Mouse (Mus musculus) limb, embryonic 15.5 days (tissue): ENCODE measurements at regions not wholly inside any gene's neighbourhood (a gene's known extent, or its start where the extent isn't known, plus 50 kb on each side); places are given as distances from the start of the nearest gene placed in this dataset.

Experiments
- ATAC-seq: fragments of 200-750 bp; cut with Nextera tagmentation; 2 replicates; pipeline ENCODE4 v1.8.0; 2017; ENCODE audit warnings: low read depth, moderate TSS enrichment; ENCODE audit not compliant: insufficient number of reproducible peaks, low FRiP score, low TSS enrichment
- H3K27ac ChIP-seq: fragments of 300-500 bp; sonication (generic); 2 replicates; pipeline ENCODE4 v1.5.1; 2015; ENCODE audit warnings: moderate library complexity, mild to moderate bottlenecking, inconsistent platforms
- H3K27me3 ChIP-seq: fragments of 300-500 bp; sonication (generic); 2 replicates; pipeline ENCODE4 v1.6.1; 2015; ENCODE audit warnings: inconsistent platforms
- H3K36me3 ChIP-seq: fragments of 300-500 bp; sonication (generic); 2 replicates; pipeline ENCODE4 v1.6.1; 2015; ENCODE audit warnings: inconsistent platforms
- H3K4me1 ChIP-seq: fragments of 300-500 bp; sonication (generic); 2 replicates; pipeline ENCODE4 v1.6.1; 2015; ENCODE audit warnings: inconsistent platforms
- H3K4me2 ChIP-seq: fragments of 300-500 bp; sonication (generic); 2 replicates; pipeline ENCODE4 v1.6.1; 2015; ENCODE audit warnings: mild to moderate bottlenecking, inconsistent platforms
- H3K4me3 ChIP-seq: fragments of 300-500 bp; sonication (generic); 2 replicates; pipeline ENCODE4 v1.5.1; 2015; ENCODE audit warnings: mild to moderate bottlenecking, inconsistent platforms
- H3K9ac ChIP-seq: fragments of 300-500 bp; sonication (generic); 2 replicates; pipeline ENCODE4 v1.6.1; 2015; ENCODE audit warnings: inconsistent platforms
- H3K9me3 ChIP-seq: fragments of 300-500 bp; sonication (generic); 2 replicates; pipeline ENCODE4 v1.6.1; 2016; ENCODE audit warnings: inconsistent platforms
- WGBS: fragments of 180-500 bp; shearing (Covaris S2); methylation state at CpG from one replicate; pipeline ENCODE4 v1.1.7; 2015; 5-methylcytosine and 5-hydroxymethylcytosine counted together

DNA sequence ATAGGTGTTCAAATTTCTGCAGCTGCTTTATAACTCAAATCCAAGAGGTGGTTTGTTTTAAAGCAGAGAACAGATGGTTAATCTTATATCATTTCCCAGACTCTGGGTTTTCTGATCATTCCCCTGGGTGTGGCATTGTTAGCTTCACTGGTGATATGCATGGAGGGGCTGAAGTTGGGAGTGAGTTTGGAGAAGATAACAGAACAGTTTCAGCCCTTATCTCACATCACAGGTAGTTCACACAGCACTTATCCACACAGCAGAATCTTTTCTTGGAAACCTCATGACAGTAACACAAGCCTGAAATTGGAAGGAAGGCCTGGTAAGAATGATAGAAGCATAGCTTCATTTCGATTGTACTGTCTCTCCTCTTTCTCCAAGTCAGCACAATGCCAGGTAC, 298.1 kb downstream of the Ankrd50 start:
- H3K27me3 ChIP-seq = no peaks in the 10 kb centered on the region
- no peak overlapping the region for H3K4me3 ChIP-seq
- H3K9me3 ChIP-seq = no peaks in the 10 kb centered on the region
- no peak overlapping the region for H3K9ac ChIP-seq
- 93% methylated on average over 1 of the region's 1 CpGs for WGBS
- no peak overlapping the region for H3K27ac ChIP-seq
- H3K36me3 ChIP-seq = no peaks in the 10 kb centered on the region
- no peak for ATAC-seq
- H3K4me1 ChIP-seq = no peaks in the 10 kb centered on the region
- H3K4me2 ChIP-seq = no peak overlapping the region

DNA sequence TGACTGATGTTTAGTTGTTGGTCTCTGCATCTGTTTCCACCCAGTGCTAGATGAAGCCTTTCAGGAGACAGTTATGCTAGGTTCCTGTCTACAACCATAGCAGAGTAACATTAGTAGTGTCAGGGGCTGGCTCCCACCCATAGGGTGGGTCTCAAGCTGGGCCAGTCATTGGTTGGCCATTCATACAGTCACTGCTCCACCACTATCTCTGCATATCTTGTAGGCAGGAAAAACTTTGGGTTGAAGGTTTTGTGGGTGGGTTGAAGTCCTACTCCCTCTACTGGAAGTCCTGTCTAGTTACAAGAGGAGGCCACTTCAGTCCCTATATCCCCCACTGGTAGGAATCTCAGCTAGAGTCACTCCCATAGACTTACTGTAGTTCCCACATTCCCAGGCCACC, 306.3 kb downstream of the Ankrd50 start:
- Histone ChIP-seq H3K4me2 (no peak overlapping the region), H3K4me3 (no peak overlapping the region), H3K27ac (no peak overlapping the region), H3K36me3 (no peaks in the 10 kb centered on the region), H3K9me3 (no peaks in the 10 kb centered on the region), H3K27me3 (no peaks in the 10 kb centered on the region), H3K9ac (no peak overlapping the region), H3K4me1 (peaks cover 8% of the 10 kb centered on the region)
- ATAC-seq = no peak

DNA sequence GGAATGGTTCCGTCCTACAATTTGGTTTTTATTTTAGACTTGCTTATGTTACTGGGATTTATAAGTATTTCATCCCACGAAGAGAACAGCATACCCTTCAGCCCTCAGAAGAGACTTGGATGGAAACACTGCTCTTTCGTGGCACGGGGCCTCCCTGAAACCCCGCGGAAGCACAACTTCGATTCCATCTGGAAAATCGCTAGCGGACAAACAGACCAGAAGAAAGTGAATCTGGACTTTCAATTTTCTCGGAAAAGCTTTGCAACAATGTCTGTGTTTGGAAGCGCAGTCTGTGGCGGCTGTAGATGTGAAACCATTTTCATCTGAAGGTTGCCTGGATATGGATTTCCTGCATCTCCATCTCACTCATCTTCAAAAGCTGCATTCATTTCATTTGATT, 308.7 kb downstream of the Ankrd50 start:
- Histone ChIP-seq H3K4me2 (0 out of 2 replicates have a peak overlapping the region, but pooled peaks have one; percentile 17), H3K27me3 (no peaks in the 10 kb centered on the region), H3K4me1 (peaks cover 8% of the 10 kb centered on the region), H3K27ac (peak overlapping the region; percentile 64), H3K4me3 (no peak overlapping the region), H3K9ac (no peak overlapping the region), H3K36me3 (no peaks in the 10 kb centered on the region), H3K9me3 (no peaks in the 10 kb centered on the region)
- ATAC-seq = no peak
- WGBS = 69% methylated on average over 12 of the region's 12 CpGs

DNA sequence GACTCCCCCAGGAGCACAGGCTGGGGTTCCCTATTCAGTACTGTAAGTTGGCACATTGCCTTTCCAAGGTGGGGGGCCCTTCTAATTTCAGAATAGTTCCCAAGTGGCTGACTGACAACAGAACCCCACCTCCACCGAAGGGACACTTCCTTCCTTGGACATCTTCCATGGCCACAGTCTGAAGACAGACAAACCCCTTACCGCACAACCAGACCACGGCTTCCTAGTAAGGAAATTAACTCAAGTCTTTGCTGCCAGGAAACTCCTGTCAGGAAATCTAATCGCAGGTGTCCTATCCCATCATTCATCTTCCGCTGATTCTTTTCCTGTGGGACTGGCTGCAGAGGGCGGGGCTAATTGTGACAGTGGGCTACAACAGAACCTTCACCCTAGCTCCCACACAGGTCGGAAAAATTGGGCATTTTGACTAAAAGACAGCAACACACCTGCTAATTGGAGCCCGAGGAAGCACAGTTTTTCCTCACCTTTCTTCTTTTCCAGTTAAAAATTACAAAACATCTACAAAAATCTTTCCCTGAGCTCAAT, 309.8 kb downstream of the Ankrd50 start:
- Histone ChIP-seq H3K4me3 (no peak overlapping the region), H3K36me3 (no peaks in the 10 kb centered on the region), H3K4me1 (peaks cover 8% of the 10 kb centered on the region), H3K9me3 (no peaks in the 10 kb centered on the region), H3K9ac (no peak overlapping the region), H3K4me2 (no peak overlapping the region), H3K27ac (peak overlapping the region; percentile 64; the same call in 1 of the 2 replicates), H3K27me3 (no peaks in the 10 kb centered on the region)
- 54% methylated on average over 8 of the region's 8 CpGs for WGBS
- ATAC-seq = no peak

DNA sequence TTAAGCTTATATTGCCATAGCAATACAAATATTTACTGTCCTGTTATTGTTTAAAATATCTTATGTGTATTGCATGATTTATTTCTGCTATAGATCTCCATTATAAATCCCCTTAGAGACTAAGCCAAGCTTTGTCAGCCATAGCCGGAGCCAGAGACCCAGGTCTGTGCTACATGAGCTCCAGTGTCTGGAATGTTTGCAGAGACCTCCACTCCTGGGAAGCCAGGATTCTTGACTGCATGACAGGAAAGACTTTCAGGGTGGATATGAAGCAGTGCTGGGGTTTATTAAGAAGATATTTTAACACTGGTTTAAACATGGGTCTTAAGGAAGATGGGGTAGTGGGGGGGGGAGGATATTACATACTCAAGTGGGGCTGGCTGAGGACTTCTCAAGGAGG, 332.2 kb downstream of the Ankrd50 start:
- H3K4me2 ChIP-seq = no peak overlapping the region
- ATAC-seq = 0 out of 2 replicates have a peak, but pooled peaks have one; percentile 71
- H3K36me3 ChIP-seq = no peaks in the 10 kb centered on the region
- no peaks in the 10 kb centered on the region for H3K27me3 ChIP-seq
- H3K9ac ChIP-seq = no peak overlapping the region
- no peak overlapping the region for H3K4me3 ChIP-seq
- no peak overlapping the region for H3K27ac ChIP-seq
- WGBS = 59% methylated on average over 1 of the region's 1 CpGs
- H3K9me3 ChIP-seq = no peaks in the 10 kb centered on the region
- no peaks in the 10 kb centered on the region for H3K4me1 ChIP-seq

- no peaks in the 10 kb centered on the region for H3K4me1 ChIP-seq
- H3K4me2 ChIP-seq = no peak overlapping the region
- H3K27ac ChIP-seq = no peak overlapping the region
- no peak overlapping the region for H3K4me3 ChIP-seq
- WGBS = 79% methylated on average over 6 of the region's 6 CpGs
- H3K27me3 ChIP-seq = no peaks in the 10 kb centered on the region
- H3K36me3 ChIP-seq = no peaks in the 10 kb centered on the region
- H3K9me3 ChIP-seq = no peaks in the 10 kb centered on the region
- ATAC-seq = no peak
- H3K9ac ChIP-seq = no peak overlapping the region
These were observed 332.8 kb downstream of the Ankrd50 start for GRCm38 (mm10) chr3:38151821-38152220.

GRCm38 (mm10) chr3:38146663-38147062, 338.0 kb downstream of the Ankrd50 start:
- Histone ChIP-seq H3K4me1 (peaks cover 7% of the 10 kb centered on the region), H3K36me3 (no peaks in the 10 kb centered on the region), H3K9ac (no peak overlapping the region), H3K4me3 (no peak overlapping the region), H3K4me2 (no peak overlapping the region), H3K27ac (no peak overlapping the region), H3K9me3 (no peaks in the 10 kb centered on the region), H3K27me3 (no peaks in the 10 kb centered on the region)
- WGBS = 86% methylated on average over 2 of the region's 2 CpGs
- no peak for ATAC-seq

DNA sequence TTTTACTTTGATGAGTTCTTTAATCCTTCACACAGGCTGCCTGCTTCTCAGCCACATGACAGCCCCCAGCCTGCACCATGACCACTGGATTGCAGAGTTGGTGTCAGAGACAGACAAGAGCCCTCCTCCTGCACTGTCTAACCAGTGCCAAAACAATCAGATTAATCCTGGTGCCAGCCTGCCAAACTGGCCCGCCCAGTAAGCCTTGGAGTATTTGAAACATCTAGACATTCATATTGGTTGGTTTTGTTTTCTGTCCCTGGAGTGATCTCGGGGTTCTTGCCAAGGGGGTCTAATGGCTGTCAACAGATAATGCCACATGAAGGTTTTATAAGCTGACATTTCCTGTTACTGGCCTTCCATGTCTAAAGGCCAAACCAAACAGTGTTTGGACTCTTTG, 339.2 kb downstream of the Ankrd50 start:
- Histone ChIP-seq H3K4me2 (no peak overlapping the region), H3K4me3 (no peak overlapping the region), H3K4me1 (peaks cover 7% of the 10 kb centered on the region), H3K9ac (no peak overlapping the region), H3K9me3 (no peaks in the 10 kb centered on the region), H3K36me3 (no peaks in the 10 kb centered on the region), H3K27me3 (no peaks in the 10 kb centered on the region), H3K27ac (no peak overlapping the region)
- 0 out of 2 replicates have a peak, but pooled peaks have one; percentile 30 for ATAC-seq
- 58% methylated on average over 2 of the region's 2 CpGs for whole genome bisulfite sequencing

DNA sequence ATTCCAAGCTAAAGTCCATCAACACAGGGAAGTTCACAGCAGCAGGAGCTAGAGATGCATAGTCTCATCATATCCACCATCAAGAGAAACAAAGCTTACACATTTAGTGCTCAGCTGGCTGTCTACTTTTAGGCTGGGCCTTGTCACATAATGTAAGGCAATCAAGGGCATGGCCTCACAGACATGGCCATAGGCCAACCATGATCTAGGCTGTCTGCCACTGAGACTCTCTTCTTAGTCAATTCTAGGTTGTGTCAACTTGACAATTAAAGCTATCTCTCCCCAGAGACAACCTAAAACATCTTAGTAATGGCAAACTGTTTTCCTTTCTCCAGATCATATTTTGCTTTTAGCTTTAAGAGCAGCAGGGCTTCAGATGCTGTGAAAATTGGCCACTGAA, 340.0 kb downstream of the Ankrd50 start:
- H3K4me1 ChIP-seq = peaks cover 7% of the 10 kb centered on the region
- ATAC-seq = no peak

DNA sequence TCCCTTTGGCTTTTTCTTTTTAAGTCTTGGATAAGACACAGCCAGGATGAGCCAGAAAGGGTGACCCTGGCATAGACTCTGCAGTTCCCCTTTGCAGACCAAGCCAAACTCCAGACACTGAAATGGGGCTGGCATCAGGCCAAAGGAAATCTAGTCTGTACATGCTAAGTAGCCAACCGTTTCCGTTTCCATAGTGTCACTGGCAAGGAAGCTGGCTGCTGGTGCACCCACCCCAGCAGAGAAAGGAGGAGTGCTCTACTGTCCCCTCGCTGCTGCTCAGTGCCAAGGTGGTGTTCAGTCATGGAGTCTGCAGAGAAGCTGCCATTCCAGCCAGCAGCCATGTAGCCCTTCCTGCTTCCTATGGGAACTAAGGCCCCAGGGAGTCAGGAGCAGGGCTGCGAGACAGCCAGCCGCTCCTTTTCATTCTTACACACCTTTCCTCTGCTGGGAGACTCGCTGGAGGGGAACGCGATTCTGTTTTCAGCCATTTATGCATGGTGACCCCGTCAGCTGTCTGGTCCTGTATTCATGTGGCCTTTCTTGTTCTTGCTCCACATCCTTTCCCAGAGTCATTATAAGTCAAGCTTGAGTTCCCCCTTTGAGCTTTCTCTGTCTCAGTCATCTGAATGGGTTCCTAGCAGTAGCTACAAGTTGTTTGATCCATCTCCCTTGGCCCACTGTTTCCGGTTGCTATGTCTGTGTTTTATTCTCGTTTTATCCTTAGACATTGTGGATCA, 341.3 kb downstream of the Ankrd50 start:
- ATAC-seq = peak; percentile 55; the same call in 1 of the 2 replicates
- Histone ChIP-seq H3K27ac (peak overlapping the region; percentile 50; the same call in 1 of the 2 replicates), H3K27me3 (no peaks in the 10 kb centered on the region), H3K4me3 (no peak overlapping the region), H3K9ac (no peak overlapping the region), H3K4me2 (no peak overlapping the region), H3K4me1 (peaks cover 10% of the 10 kb centered on the region), H3K36me3 (no peaks in the 10 kb centered on the region), H3K9me3 (no peaks in the 10 kb centered on the region)
- 56% methylated on average over 11 of the region's 11 CpGs for WGBS

More for the DNA sequence above, 340.0 kb downstream of the Ankrd50 start:
- Histone ChIP-seq H3K9ac (no peak overlapping the region), H3K36me3 (no peaks in the 10 kb centered on the region), H3K27ac (no peak overlapping the region), H3K4me2 (no peak overlapping the region), H3K4me3 (no peak overlapping the region), H3K9me3 (no peaks in the 10 kb centered on the region), H3K27me3 (no peaks in the 10 kb centered on the region)

- H3K9ac ChIP-seq = no peak overlapping the region
- no peak overlapping the region for H3K4me2 ChIP-seq
- H3K27ac ChIP-seq = no peak overlapping the region
- no peaks in the 10 kb centered on the region for H3K36me3 ChIP-seq
- H3K4me3 ChIP-seq = no peak overlapping the region
- no peak for ATAC-seq
- WGBS = 70% methylated on average over 4 of the region's 4 CpGs
- no peaks in the 10 kb centered on the region for H3K9me3 ChIP-seq
- H3K4me1 ChIP-seq = peaks cover 10% of the 10 kb centered on the region
- H3K27me3 ChIP-seq = no peaks in the 10 kb centered on the region
These were observed 345.3 kb downstream of the Ankrd50 start for GRCm38 (mm10) chr3:38139387-38139786.

- H3K27me3 ChIP-seq = no peaks in the 10 kb centered on the region
- H3K4me3 ChIP-seq = no peak overlapping the region
- H3K9me3 ChIP-seq = no peaks in the 10 kb centered on the region
- H3K36me3 ChIP-seq = no peaks in the 10 kb centered on the region
- ATAC-seq = no peak
- H3K4me2 ChIP-seq = no peak overlapping the region
- no peak overlapping the region for H3K9ac ChIP-seq
- no peak overlapping the region for H3K27ac ChIP-seq
- H3K4me1 ChIP-seq = peaks cover 4% of the 10 kb centered on the region
- WGBS = 81% methylated on average over 5 of the region's 5 CpGs
These were observed 346.6 kb downstream of the Ankrd50 start for GRCm38 (mm10) chr3:38138014-38138413.
